Mouse (Mus musculus) small intestine, adult 2 months (tissue): ENCODE measurements around the gene Supt16.

ENCODE experiments used
- CTCF ChIP-seq: fragments of 200-500 bp; IDR thresholded peaks from 2 replicates; pipeline ENCODE4 v1.5.1; 2012; ENCODE audit warnings: low read depth, mild to moderate bottlenecking, control low read depth, inconsistent platforms, low read length, moderate library complexity, mixed read lengths; ENCODE audit not compliant: insufficient replicate concordance, insufficient read length; ENCODE audit errors: extremely low read depth
- POLR2A ChIP-seq: fragments of 200-500 bp; IDR thresholded peaks from 2 replicates; pipeline ENCODE4 v1.6.1; 2012; ENCODE audit warnings: low read depth, mild to moderate bottlenecking, control low read depth, inconsistent platforms, low read length, moderate library complexity

DNA sequence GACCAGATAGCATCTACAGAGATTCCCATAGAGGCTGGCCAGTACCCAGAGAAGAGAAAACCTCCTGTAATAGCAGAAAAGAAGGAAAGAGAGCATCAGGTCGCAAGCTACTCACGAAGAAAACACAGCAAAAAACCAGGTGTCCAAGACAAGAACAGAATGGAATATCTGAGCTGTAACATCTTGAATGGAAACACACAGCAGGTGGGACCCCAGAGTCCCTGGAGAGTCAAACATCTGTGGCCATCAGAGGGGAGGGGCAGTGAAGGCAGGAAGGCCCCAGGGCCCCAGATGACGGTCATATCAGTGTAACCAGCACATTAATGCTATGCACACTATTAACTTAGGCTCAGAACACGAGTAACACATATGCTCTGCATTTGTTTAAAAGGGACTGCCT lies 47.3 kb downstream of the Supt16 start:
- TF ChIP-seq POLR2A (no peak), CTCF (no peak)
